Mouse (Mus musculus): ENCODE data around the gene Il1r1. TPM values are rescaled to one million over a fixed set of nuclear protein-coding genes. Genes with fewer than 3 reads are reported as not detected.

Gene Il1r1
- total RNA-seq, 1 experiment from 2014 or later: 3.6 TPM

- no peak for DNase-seq
Observed at GRCm38 (mm10) chr1:40231116-40231515, 6.2 kb downstream of the Il1r1 start.

DNA sequence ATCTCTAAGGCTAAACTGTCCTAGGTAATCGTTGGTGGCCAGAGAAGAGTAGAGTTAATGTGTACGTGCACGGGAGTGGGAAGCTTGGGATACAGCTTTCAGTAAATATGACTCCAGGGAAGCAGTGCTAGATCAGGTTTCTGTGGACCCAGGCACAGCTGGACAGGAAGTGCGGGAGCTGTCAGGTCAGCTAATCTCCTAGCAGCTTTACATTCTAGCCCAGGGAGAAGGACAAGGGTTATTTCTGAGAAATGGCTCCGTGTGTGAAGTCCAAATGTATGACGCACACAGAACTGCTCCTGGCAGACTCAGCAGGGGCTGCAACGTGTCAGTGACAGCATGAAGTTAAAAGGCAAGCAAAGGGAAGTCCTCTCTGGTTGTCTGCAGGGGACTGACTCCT is 8.3 kb downstream of the Il1r1 start:
- no peak for DNase-seq

- no peak for DNase-seq
Observed at GRCm38 (mm10) chr1:40233621-40234020, 8.7 kb downstream of the Il1r1 start.

GRCm38 (mm10) chr1:40235597-40236249 is 10.8 kb downstream of the Il1r1 start:
- DNase-seq: no peak

DNA sequence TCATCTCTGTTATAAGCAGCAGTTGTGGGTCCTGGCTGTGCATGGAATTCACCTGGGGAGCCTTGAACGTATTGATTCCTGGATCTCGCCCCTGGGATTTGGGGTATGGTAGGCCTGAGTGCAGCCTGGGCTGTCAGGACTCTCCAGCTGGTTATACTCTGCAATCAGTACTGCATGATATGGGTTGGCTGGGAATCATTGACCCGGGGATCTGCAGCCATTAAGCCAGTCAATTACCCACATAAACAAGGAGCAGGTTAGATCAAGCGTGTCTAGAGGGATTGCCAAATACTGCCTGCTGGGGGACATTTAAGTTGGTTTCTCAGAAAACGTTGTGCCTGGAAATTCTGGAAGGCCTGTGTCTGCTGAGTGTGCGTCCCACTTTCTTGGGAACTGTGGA is 11.8 kb downstream of the Il1r1 start:
- no peak for DNase-seq

DNA sequence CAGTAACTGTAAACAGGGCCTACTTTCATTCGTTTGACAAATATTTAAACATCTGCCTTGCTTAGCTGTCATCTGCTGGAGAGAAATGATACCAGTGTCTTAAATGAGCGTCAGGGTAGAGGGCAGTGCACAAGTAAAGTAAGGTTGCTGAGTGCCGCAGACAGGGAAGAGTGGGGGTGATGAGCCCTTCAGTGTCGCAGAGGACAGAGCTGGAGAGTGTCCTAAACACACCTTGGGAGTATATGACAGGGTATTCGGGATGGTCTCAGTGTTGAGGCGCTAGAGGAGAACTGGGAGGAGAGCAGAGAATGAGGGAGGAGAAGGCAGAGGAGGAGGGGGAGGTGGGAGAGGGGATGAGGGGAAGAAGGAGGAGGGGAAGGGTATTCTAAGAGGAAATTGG is 12.2 kb downstream of the Il1r1 start:
- no peak for DNase-seq

DNA sequence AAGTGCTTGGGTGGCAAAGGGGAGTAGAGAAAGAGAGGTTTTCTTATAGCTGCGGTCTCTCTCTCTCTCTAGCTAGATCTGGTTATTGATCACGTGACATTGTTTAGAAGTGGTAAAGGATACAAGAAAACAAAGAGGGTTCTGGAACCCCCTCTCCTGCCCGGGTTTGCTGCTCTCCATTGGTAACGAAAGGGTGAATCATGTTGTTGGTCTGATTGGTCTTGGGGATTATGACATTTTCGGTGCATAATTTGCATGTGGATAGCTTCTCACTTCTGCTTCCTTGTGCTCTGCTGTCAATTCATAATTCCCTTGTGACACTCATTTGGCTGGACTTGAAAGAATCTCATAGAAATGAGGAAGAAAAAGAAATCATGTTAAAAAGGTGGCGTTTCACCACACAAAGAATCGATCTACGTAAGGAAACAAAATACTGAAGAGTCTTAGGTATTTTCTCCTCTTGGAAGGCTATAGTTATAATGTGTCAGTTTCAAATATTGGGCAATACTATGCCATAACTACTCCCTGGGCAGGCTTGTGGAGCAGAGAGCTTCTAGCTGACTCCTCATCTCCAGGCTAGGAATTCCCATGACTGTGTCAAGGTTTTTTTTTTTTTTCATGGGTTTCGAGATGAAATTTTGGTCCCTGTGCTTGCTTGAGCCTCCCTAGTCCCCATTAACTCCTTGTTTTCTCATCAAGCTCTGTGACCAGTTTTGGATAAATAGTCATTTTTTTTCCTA is 15.6 kb downstream of the Il1r1 start:
- no peak for DNase-seq

DNA sequence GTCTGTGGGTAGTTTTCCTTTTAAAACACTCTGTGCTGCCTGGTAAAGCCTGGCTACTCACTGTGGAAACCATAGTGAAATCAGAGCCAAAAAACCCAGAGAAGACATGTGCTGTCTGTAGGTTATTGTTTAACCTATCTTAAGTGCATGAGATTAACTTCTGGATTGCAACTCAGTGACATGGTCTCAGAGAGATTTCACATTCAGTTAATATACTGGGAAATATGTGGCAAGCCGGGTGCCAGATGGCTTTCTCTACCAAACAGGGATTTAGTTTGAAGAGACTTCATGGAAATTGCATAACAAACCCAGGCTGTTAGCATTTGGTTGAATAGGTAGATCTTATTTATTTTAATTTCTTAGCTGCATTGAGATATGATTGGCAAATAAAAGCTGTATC is 17.8 kb downstream of the Il1r1 start:
- no peak for DNase-seq

GRCm38 (mm10) chr1:40243561-40243998 is 18.7 kb downstream of the Il1r1 start:
- DNase-seq: no peak

- DNase-seq: no peak
Observed at GRCm38 (mm10) chr1:40250425-40250824, 25.5 kb downstream of the Il1r1 start.

DNA sequence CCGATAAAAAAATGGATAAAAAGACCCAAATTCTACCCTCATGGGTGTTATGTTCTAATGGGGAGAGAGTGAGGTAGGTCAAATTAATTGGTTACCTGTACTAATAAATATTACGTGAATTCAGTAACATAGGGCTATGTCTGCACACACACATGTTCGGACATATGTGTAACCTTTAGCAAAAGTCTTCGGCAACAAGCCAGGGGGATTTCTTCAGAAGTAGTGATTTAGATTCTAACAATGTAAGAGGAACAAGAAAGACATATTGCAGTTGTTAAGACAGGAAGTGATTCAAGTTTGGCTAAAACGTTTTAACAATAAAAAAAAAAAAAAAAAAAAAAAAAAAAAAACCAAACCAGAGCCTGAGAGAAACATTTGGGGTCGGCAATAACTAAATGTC is 27.6 kb downstream of the Il1r1 start:
- no peak for DNase-seq

DNA sequence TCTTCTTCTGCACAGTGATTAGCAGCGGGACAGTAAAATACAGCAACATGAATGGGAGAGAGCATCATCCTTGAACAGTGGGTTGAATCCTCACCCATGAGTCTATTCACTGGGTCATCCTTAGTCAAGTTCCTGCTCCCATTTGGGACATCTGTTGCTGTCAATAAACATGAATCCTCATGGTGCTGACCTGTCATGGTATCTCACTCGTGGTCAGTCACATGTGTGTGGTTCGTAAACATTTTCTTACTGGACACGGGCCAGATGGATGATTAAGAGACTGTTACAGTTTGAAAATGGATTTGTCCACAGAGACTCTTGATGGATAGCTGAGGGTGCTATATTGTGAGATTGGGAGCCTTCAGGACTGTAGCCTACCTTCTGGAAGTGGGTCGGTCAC is 29.1 kb downstream of the Il1r1 start:
- no peak for DNase-seq

DNA sequence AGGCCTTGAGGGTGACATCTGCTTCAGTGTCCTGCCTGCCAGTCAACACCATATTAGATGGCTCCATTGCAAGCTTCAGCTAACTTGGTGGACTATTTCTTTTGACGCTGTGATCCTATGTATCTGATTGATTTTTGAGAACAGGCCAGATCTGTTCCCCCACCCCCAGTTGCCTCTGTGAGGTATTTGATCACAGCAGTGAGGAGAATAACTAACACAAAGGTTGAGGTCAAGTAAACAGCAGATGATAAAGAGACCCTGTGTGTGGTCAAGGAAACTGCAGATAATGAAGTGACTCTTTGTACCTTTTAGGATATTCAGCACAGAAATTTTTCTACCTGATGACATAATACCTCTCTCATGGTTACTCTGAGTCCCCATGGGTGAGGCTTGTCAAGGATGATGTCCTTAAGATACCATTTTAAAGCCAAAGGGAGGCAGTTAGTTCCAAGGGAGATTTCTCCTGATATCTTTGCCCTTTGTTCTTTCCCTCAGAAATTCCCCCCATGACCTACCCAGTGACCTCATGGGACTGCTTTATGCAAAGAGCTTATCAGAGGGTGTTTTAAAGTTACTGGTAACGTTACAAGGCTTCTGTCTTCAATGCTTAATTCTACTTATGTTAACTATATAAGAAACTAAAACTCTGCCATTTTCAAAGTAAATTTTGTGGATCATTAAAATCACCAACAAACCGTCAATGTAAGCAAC is 29.6 kb downstream of the Il1r1 start:
- no peak for DNase-seq

DNA sequence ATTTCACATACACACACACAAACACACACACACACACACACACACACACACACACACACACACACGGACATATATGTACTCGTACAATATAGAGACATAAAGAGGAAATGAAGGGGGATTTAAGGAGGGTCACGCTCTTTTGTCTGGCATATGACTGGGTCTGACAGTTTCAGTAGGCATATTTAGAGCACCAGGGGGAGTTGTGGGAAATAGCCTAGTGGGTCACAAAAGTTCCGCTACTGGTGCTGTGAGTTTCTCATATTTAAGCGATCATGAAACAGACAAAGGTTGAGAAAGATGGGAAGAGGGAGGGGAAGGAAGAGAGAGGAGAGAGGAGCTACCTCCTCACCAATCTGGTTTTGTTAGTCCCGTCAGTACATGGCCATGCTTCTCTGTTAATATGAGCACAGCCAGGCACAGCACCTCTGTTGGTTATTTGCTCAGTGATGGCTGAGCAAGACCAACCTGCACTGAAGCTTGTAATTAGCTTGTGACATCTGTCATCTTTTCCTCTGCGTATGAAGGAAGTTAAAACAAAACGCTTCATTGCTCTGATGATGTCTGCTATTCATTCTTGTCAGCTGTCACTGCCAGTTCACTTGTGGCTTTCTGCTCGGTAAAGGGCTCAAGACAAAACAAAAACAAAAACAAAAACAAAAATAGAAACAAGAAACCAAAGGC is 37.7 kb downstream of the Il1r1 start:
- DNase-seq: no peak

GRCm38 (mm10) chr1:40263122-40263498 is 38.2 kb downstream of the Il1r1 start:
- DNase-seq: no peak

- DNase-seq: no peak
Observed at GRCm38 (mm10) chr1:40263679-40264078, 38.8 kb downstream of the Il1r1 start.

- DNase-seq: no peak
Observed at GRCm38 (mm10) chr1:40265301-40265835, 40.5 kb downstream of the Il1r1 start.

- DNase-seq: peak; percentile 84
Observed at GRCm38 (mm10) chr1:40266431-40267260, 41.8 kb downstream of the Il1r1 start.

GRCm38 (mm10) chr1:40267846-40268245 is 43.0 kb downstream of the Il1r1 start:
- no peak for DNase-seq

DNA sequence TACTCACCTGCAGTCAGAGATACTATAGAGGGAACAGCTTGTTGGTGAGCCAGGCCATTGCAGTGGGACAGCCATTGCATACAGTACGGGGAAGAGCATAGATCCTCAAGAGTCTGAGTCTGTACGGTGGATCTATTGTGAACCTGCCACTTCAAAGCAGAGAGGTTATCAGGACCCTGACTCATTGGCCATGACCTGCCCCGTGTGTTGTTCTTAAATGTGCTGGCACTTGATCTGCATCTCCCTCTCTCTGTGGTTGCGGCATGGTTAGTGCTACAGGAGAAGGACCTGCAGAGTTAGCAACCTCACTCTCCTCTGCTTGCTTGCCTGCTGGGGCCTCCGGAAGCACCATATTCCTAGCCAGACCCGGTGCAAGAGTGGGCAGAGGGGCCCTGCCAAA is 43.7 kb downstream of the Il1r1 start:
- no peak for DNase-seq

GRCm38 (mm10) chr1:40270415-40270814 is 45.5 kb downstream of the Il1r1 start:
- DNase-seq: no peak

DNA sequence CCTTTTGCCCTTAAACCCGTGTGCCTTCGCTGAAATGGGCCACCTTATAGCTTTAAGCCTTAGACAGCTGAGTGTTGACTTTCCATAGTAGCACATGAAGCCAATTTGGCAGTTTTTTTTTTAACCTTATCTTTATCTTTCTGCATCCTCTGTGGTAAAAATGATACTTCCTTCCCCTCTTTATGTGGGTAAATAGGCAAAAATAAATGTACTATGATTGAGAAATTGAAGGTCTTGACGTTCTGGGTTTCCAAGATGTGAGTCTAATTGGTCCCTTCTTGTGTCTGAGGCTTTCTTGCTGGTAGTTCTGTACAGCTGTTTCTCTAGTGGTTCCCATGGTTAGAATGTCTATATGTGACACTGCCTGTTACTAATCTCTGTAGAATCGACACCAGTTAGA is 46.2 kb downstream of the Il1r1 start:
- DNase-seq: no peak
